Mouse (Mus musculus): ENCODE data around the gene Ptprm. TPM values are rescaled to one million over a fixed set of nuclear protein-coding genes. Genes with fewer than 3 reads are reported as not detected.

Ptprm gene
- total RNA-seq, 1 experiment from 2014 or later, result not detected

- ATAC-seq (ENCODE audit: extremely low read depth, insufficient number of reproducible peaks, low FRiP score, poor library complexity, severe bottlenecking), result no peak
Measured at GRCm38 (mm10) chr17:66693676-66694304, 660.5 kb downstream of the Ptprm start.

GRCm38 (mm10) chr17:66692941-66693675 is 661.1 kb downstream of the Ptprm start:
- ATAC-seq (ENCODE audit: extremely low read depth, insufficient number of reproducible peaks, low FRiP score, poor library complexity, severe bottlenecking), result no peak

- no peak for ATAC-seq (ENCODE audit: extremely low read depth, insufficient number of reproducible peaks, low FRiP score, poor library complexity, severe bottlenecking)
Measured at GRCm38 (mm10) chr17:66688179-66688578, 666.1 kb downstream of the Ptprm start.

GRCm38 (mm10) chr17:66687543-66687942 is 666.7 kb downstream of the Ptprm start:
- ATAC-seq (ENCODE audit: extremely low read depth, insufficient number of reproducible peaks, low FRiP score, poor library complexity, severe bottlenecking), result no peak

GRCm38 (mm10) chr17:66686701-66687489 is 667.4 kb downstream of the Ptprm start:
- no peak for ATAC-seq (ENCODE audit: extremely low read depth, insufficient number of reproducible peaks, low FRiP score, poor library complexity, severe bottlenecking)

GRCm38 (mm10) chr17:66683411-66683810 is 670.8 kb downstream of the Ptprm start:
- no peak for ATAC-seq (ENCODE audit: extremely low read depth, insufficient number of reproducible peaks, low FRiP score, poor library complexity, severe bottlenecking)

GRCm38 (mm10) chr17:66680662-66681061 is 673.6 kb downstream of the Ptprm start:
- no peak for ATAC-seq (ENCODE audit: extremely low read depth, insufficient number of reproducible peaks, low FRiP score, poor library complexity, severe bottlenecking)

GRCm38 (mm10) chr17:66674667-66675066 is 679.6 kb downstream of the Ptprm start:
- no peak for ATAC-seq (ENCODE audit: extremely low read depth, insufficient number of reproducible peaks, low FRiP score, poor library complexity, severe bottlenecking)

GRCm38 (mm10) chr17:66671715-66672230 is 682.5 kb downstream of the Ptprm start:
- ATAC-seq (ENCODE audit: extremely low read depth, insufficient number of reproducible peaks, low FRiP score, poor library complexity, severe bottlenecking), result no peak

GRCm38 (mm10) chr17:66671287-66671686 is 683.0 kb downstream of the Ptprm start:
- ATAC-seq (ENCODE audit: extremely low read depth, insufficient number of reproducible peaks, low FRiP score, poor library complexity, severe bottlenecking), result no peak

- no peak for ATAC-seq (ENCODE audit: extremely low read depth, insufficient number of reproducible peaks, low FRiP score, poor library complexity, severe bottlenecking)
Measured at GRCm38 (mm10) chr17:66665791-66666190, 688.5 kb downstream of the Ptprm start.

- no peak for ATAC-seq (ENCODE audit: extremely low read depth, insufficient number of reproducible peaks, low FRiP score, poor library complexity, severe bottlenecking)
Measured at GRCm38 (mm10) chr17:66665201-66665756, 689.0 kb downstream of the Ptprm start.

- no peak for ATAC-seq (ENCODE audit: extremely low read depth, insufficient number of reproducible peaks, low FRiP score, poor library complexity, severe bottlenecking)
Measured at GRCm38 (mm10) chr17:66664796-66665195, 689.5 kb downstream of the Ptprm start.

- no peak for ATAC-seq (ENCODE audit: extremely low read depth, insufficient number of reproducible peaks, low FRiP score, poor library complexity, severe bottlenecking)
Measured at GRCm38 (mm10) chr17:66659242-66659641, 695.0 kb downstream of the Ptprm start.

- no peak for ATAC-seq (ENCODE audit: extremely low read depth, insufficient number of reproducible peaks, low FRiP score, poor library complexity, severe bottlenecking)
Measured at GRCm38 (mm10) chr17:66637951-66638722, 716.1 kb downstream of the Ptprm start.

GRCm38 (mm10) chr17:66619996-66620656 is 734.1 kb downstream of the Ptprm start:
- no peak for ATAC-seq (ENCODE audit: extremely low read depth, insufficient number of reproducible peaks, low FRiP score, poor library complexity, severe bottlenecking)

- ATAC-seq (ENCODE audit: extremely low read depth, insufficient number of reproducible peaks, low FRiP score, poor library complexity, severe bottlenecking), result no peak
Measured at GRCm38 (mm10) chr17:66619255-66619826, 734.9 kb downstream of the Ptprm start.
